Mouse (Mus musculus) embryonic fibroblast, embryonic 13.5 days (primary cell): ENCODE results near the gene Cideb.

Experiments
- CTCF ChIP-seq: IDR thresholded peaks from 2 replicates; pipeline ENCODE4 v1.5.1; 2011; ENCODE audit warnings: mild to moderate bottlenecking, control low read depth, low read length, moderate library complexity, borderline replicate concordance; ENCODE audit not compliant: insufficient read depth
- POLR2A ChIP-seq: IDR thresholded peaks from 2 replicates; pipeline ENCODE4 v1.6.1; 2011; ENCODE audit warnings: low read depth, mild to moderate bottlenecking, control low read depth, low read length, moderate library complexity

DNA sequence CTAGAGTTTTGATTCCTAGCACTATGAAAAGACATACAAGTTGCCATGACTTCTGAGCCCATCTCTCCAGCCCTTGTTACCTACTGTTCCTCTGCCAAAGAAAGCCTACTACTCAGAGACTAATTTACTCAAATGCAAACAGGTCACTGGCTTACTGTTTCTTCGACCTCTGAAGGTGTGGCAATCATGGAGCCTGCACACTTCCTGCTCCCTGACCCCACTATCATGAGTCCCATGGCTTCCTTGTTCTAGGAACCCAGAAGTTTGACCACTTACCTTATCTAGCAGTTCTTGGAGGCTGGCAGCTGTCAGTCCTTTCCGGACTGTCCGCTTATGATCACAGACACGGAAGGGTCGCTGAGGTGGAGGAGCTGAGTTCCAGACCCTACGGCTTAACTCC, 692 bp downstream of the Cideb start:
- TF ChIP-seq POLR2A (no peak), CTCF (no peak)
